Mouse (Mus musculus) forebrain, embryonic 12.5 days (tissue): ENCODE measurements at regions not wholly inside any gene's neighbourhood (a gene's known extent, or its start where the extent isn't known, plus 50 kb on each side); places are given as distances from the start of the nearest gene placed in this dataset.
"Not testable (repeated sequence)": the region's sequence is repeated elsewhere in the genome, so short reads cannot be mapped to it uniquely, and the experiment has no call there.

Experiments
- ATAC-seq: fragments of 200-750 bp; cut with Nextera tagmentation; 2 replicates; pipeline ENCODE4 v1.8.0; 2017; ENCODE audit warnings: moderate TSS enrichment; ENCODE audit not compliant: low FRiP score
- H3K27ac ChIP-seq: fragments of 300-500 bp; sonication (generic); 2 replicates; pipeline ENCODE4 v1.5.1; 2016; ENCODE audit warnings: mild to moderate bottlenecking
- H3K27me3 ChIP-seq: fragments of 300-500 bp; sonication (generic); 2 replicates; pipeline ENCODE4 v1.6.1; 2016; ENCODE audit warnings: mild to moderate bottlenecking
- H3K36me3 ChIP-seq: fragments of 300-500 bp; sonication (generic); replicated peaks from 2 replicates; pipeline ENCODE4 v1.6.1; 2016; ENCODE audit warnings: mild to moderate bottlenecking
- H3K4me1 ChIP-seq: fragments of 300-500 bp; sonication (generic); 2 replicates; pipeline ENCODE4 v1.6.1; 2016
- H3K4me2 ChIP-seq: fragments of 300-500 bp; sonication (generic); 2 replicates; pipeline ENCODE4 v1.6.1; 2016; ENCODE audit warnings: mild to moderate bottlenecking, moderate library complexity
- H3K4me3 ChIP-seq: fragments of 300-500 bp; sonication (generic); replicated peaks from 2 replicates; pipeline ENCODE4 v1.5.1; 2016; ENCODE audit warnings: mild to moderate bottlenecking
- H3K9ac ChIP-seq: fragments of 300-500 bp; sonication (generic); 2 replicates; pipeline ENCODE4 v1.6.1; 2016; ENCODE audit warnings: mild to moderate bottlenecking
- H3K9me3 ChIP-seq: fragments of 300-500 bp; sonication (generic); 2 replicates; pipeline ENCODE4 v1.6.1; 2016
- WGBS: fragments of 180-500 bp; shearing (Covaris S2); methylation state at CpG from one replicate; pipeline ENCODE4 v1.1.7; 2016; 5-methylcytosine and 5-hydroxymethylcytosine counted together

- no peak overlapping the region for H3K27ac ChIP-seq
- no peak overlapping the region for H3K4me3 ChIP-seq
- H3K9me3 ChIP-seq = no peaks in the 10 kb centered on the region
- 29% methylated on average over 4 of the region's 4 CpGs for WGBS
- no peak overlapping the region for H3K9ac ChIP-seq
- H3K4me2 ChIP-seq = no peak overlapping the region
- no peaks in the 10 kb centered on the region for H3K36me3 ChIP-seq
- no peaks in the 10 kb centered on the region for H3K27me3 ChIP-seq
- peak; percentile 46; the same call in 1 of the 2 replicates for ATAC-seq
- no peaks in the 10 kb centered on the region for H3K4me1 ChIP-seq
Observed at GRCm38 (mm10) chr4:61998366-61998765, 55.6 kb downstream of the Mup20 start.

GRCm38 (mm10) chr4:61989941-61990340 lies 64.0 kb downstream of the Mup20 start:
- not testable (repeated sequence) for H3K4me2 ChIP-seq, H3K9ac ChIP-seq, H3K4me1 ChIP-seq, H3K27me3 ChIP-seq, H3K36me3 ChIP-seq, ATAC-seq, H3K4me3 ChIP-seq, H3K9me3 ChIP-seq, H3K27ac ChIP-seq

GRCm38 (mm10) chr4:61976159-61976558 lies 77.8 kb downstream of the Mup20 start:
- Histone ChIP-seq H3K27ac (no peak overlapping the region), H3K4me3 (no peak overlapping the region), H3K36me3 (no peaks in the 10 kb centered on the region), H3K27me3 (no peaks in the 10 kb centered on the region), H3K4me1 (no peaks in the 10 kb centered on the region), H3K9ac (no peak overlapping the region), H3K9me3 (no peaks in the 10 kb centered on the region), H3K4me2 (no peak overlapping the region)
- 96% methylated on average over 7 of the region's 7 CpGs for WGBS
- no peak for ATAC-seq

- no peak for ATAC-seq
- no peak overlapping the region for H3K4me2 ChIP-seq
- no peaks in the 10 kb centered on the region for H3K9me3 ChIP-seq
- H3K27me3 ChIP-seq = no peaks in the 10 kb centered on the region
- WGBS = 57% methylated on average over 2 of the region's 2 CpGs
- no peaks in the 10 kb centered on the region for H3K4me1 ChIP-seq
- no peak overlapping the region for H3K9ac ChIP-seq
- no peaks in the 10 kb centered on the region for H3K36me3 ChIP-seq
- H3K4me3 ChIP-seq = no peak overlapping the region
- no peak overlapping the region for H3K27ac ChIP-seq
Observed at GRCm38 (mm10) chr4:61973236-61973635, 80.7 kb downstream of the Mup20 start.

- no peaks in the 10 kb centered on the region for H3K4me1 ChIP-seq
- H3K27me3 ChIP-seq = no peaks in the 10 kb centered on the region
- no peak overlapping the region for H3K4me2 ChIP-seq
- H3K4me3 ChIP-seq = no peak overlapping the region
- H3K27ac ChIP-seq = no peak overlapping the region
- no peak overlapping the region for H3K9ac ChIP-seq
- 81% methylated on average over 1 of the region's 1 CpGs for WGBS
- H3K36me3 ChIP-seq = no peaks in the 10 kb centered on the region
- H3K9me3 ChIP-seq = no peaks in the 10 kb centered on the region
- ATAC-seq = no peak
Observed at GRCm38 (mm10) chr4:61969691-61970090, 84.3 kb downstream of the Mup20 start.

GRCm38 (mm10) chr4:61967674-61968073 lies 86.3 kb downstream of the Mup20 start:
- H3K9ac ChIP-seq, ATAC-seq, H3K27me3 ChIP-seq, H3K9me3 ChIP-seq, H3K27ac ChIP-seq, H3K36me3 ChIP-seq, H3K4me2 ChIP-seq, H3K4me1 ChIP-seq, H3K4me3 ChIP-seq: not testable (repeated sequence)
- 87% methylated on average over 6 of the region's 6 CpGs for WGBS

- no peak overlapping the region for H3K4me3 ChIP-seq
- H3K9ac ChIP-seq = no peak overlapping the region
- no peaks in the 10 kb centered on the region for H3K9me3 ChIP-seq
Observed at GRCm38 (mm10) chr4:61962315-61962714, 91.6 kb downstream of the Mup20 start.

More at GRCm38 (mm10) chr4:61962315-61962714, 91.6 kb downstream of the Mup20 start:
- no peak for ATAC-seq
- H3K27ac ChIP-seq = no peak overlapping the region
- H3K4me1 ChIP-seq = no peaks in the 10 kb centered on the region
- no peaks in the 10 kb centered on the region for H3K27me3 ChIP-seq
- no peaks in the 10 kb centered on the region for H3K36me3 ChIP-seq
- H3K4me2 ChIP-seq = no peak overlapping the region
